In genomic region chr11:57434153-57434552, GRCm38 (mm10) we compare ENCODE assay signal across 8 mouse cellular contexts.
DNase-seq lines count a peak whose midpoint lies in the region; ATAC-seq lines count a peak whose summit lies in the region.
"Had no signal": no experiment of that assay in that cellular context is flagged by ENCODE, and none has a peak within 500 bp of the region (broad histone marks: within the 10 kb centered on the region; RNA-seq: fewer than 3 reads in every experiment).

No protein-coding gene starts in this region.

- H3K4me3 ChIP-seq in liver, embryonic 12.5 days, result no peak overlapping the region
- no peak overlapping the region for H3K4me3 ChIP-seq in embryonic facial prominence, embryonic 14.5 days (ENCODE audit: low read depth, low read length)

- peak; percentile 7 for DNase-seq in liver
- peak; percentile 79 for DNase-seq in adipocyte (ENCODE audit: low spot score)
- DNase-seq in embryonic facial prominence, embryonic 14.5 days (ENCODE audit: low spot score), result peak; percentile 61
- peak; percentile 74 for DNase-seq in retina, embryonic 14.5 days (ENCODE audit: low spot score)
- DNase-seq in spleen, postnatal 36 days (ENCODE audit: low spot score in 2 of 2), result no peak
- no peak for DNase-seq in cerebellum, postnatal 4 days (ENCODE audit: low spot score in 2 of 2)
- DNase-seq: gastrocnemius, postnatal 14 days had no signal

- no peaks in the 10 kb centered on the region for H3K9me3 ChIP-seq in liver, embryonic 12.5 days (replicated peaks)
- H3K9me3 ChIP-seq in embryonic facial prominence, embryonic 14.5 days (ENCODE audit: control insufficient read depth, low read length), result no peaks in the 10 kb centered on the region

- H3K4me2 ChIP-seq in liver, embryonic 12.5 days, result no peak overlapping the region
- H3K4me2 ChIP-seq in embryonic facial prominence, embryonic 14.5 days (ENCODE audit: low read depth, low read length), result no peak overlapping the region

- no peak overlapping the region for H3K9ac ChIP-seq in liver, embryonic 12.5 days
- no peak overlapping the region for H3K9ac ChIP-seq in embryonic facial prominence, embryonic 14.5 days (ENCODE audit: low read depth, low read length)

- WGBS in liver, embryonic 12.5 days (ENCODE audit: insufficient replicate concordance), result 3% methylated on average over 1 of the region's 1 CpGs
- 2% methylated on average over 1 of the region's 1 CpGs for WGBS in embryonic facial prominence, embryonic 14.5 days

- H3K27me3 ChIP-seq in liver, embryonic 12.5 days (replicated peaks), result no peaks in the 10 kb centered on the region
- no peaks in the 10 kb centered on the region for H3K27me3 ChIP-seq in embryonic facial prominence, embryonic 14.5 days (replicated peaks; ENCODE audit: control insufficient read depth, insufficient read depth, low read length)

- no peak overlapping the region for H3K27ac ChIP-seq in liver, embryonic 12.5 days
- H3K27ac ChIP-seq in embryonic facial prominence, embryonic 14.5 days (replicated peaks; ENCODE audit: low read depth, low read length), result no peak overlapping the region

- no peaks in the 10 kb centered on the region for H3K4me1 ChIP-seq in liver, embryonic 12.5 days
- H3K4me1 ChIP-seq in embryonic facial prominence, embryonic 14.5 days (ENCODE audit: control insufficient read depth, insufficient read depth, low read length), result no peaks in the 10 kb centered on the region

- no peaks in the 10 kb centered on the region for H3K36me3 ChIP-seq in liver, embryonic 12.5 days
- no peaks in the 10 kb centered on the region for H3K36me3 ChIP-seq in embryonic facial prominence, embryonic 14.5 days (ENCODE audit: control insufficient read depth, insufficient read depth, low read length)

- no peak for ATAC-seq in liver, embryonic 12.5 days
- no peak for ATAC-seq in embryonic facial prominence, embryonic 14.5 days (ENCODE audit: low read depth)

Comparison
In these comparisons a context has a peak if more than half of its experiments do, and no peak if none do; other contexts are left out.
1. DNase-seq: peak in liver (single experiment), adipocyte (single experiment), embryonic facial prominence, embryonic 14.5 days (single experiment) and retina, embryonic 14.5 days (single experiment); none in spleen, postnatal 36 days (0 of 2) and cerebellum, postnatal 4 days (0 of 2).